Mouse (Mus musculus) hindbrain, embryonic 13.5 days (tissue): ENCODE measurements around the gene B4galt1. TPM values are rescaled to one million over a fixed set of nuclear protein-coding genes. Genes with fewer than 3 reads are reported as not detected.

Source experiments
- ATAC-seq: fragments of 200-750 bp; cut with Nextera tagmentation; 2 replicates; pipeline ENCODE4 v1.8.0; 2017; ENCODE audit warnings: moderate TSS enrichment; ENCODE audit not compliant: low FRiP score
- H3K27ac ChIP-seq: fragments of 300-500 bp; sonication (generic); 2 replicates; pipeline ENCODE4 v1.5.1; 2015; ENCODE audit warnings: inconsistent platforms, mild to moderate bottlenecking, moderate library complexity
- H3K27me3 ChIP-seq: fragments of 300-500 bp; sonication (generic); 2 replicates; pipeline ENCODE4 v1.6.1; 2015; ENCODE audit warnings: mild to moderate bottlenecking, inconsistent platforms
- H3K36me3 ChIP-seq: fragments of 300-500 bp; sonication (generic); 2 replicates; pipeline ENCODE4 v1.6.1; 2015; ENCODE audit warnings: mild to moderate bottlenecking, inconsistent platforms
- H3K4me1 ChIP-seq: fragments of 300-500 bp; sonication (generic); replicated peaks from 2 replicates; pipeline ENCODE4 v1.6.1; 2015; ENCODE audit warnings: inconsistent platforms
- H3K4me2 ChIP-seq: fragments of 300-500 bp; sonication (generic); 2 replicates; pipeline ENCODE4 v1.6.1; 2015; ENCODE audit warnings: inconsistent platforms, mild to moderate bottlenecking, moderate library complexity
- H3K4me3 ChIP-seq: fragments of 300-500 bp; sonication (generic); 2 replicates; pipeline ENCODE4 v1.5.1; 2015; ENCODE audit warnings: mild to moderate bottlenecking, inconsistent platforms
- H3K9ac ChIP-seq: fragments of 300-500 bp; sonication (generic); 2 replicates; pipeline ENCODE4 v1.6.1; 2015; ENCODE audit warnings: mild to moderate bottlenecking, inconsistent platforms
- H3K9me3 ChIP-seq: fragments of 300-500 bp; sonication (generic); 2 replicates; pipeline ENCODE4 v1.6.1; 2016; ENCODE audit warnings: inconsistent platforms
- WGBS: fragments of 180-500 bp; shearing (Covaris S2); methylation state at CpG from one replicate; pipeline ENCODE4 v1.1.7; 2015; 5-methylcytosine and 5-hydroxymethylcytosine counted together
- polyA plus RNA-seq: library from polyadenylated mRNA; unstranded; fragments of >200 nt; fragmentation: Nextera tagmentation; extraction: Ambion mirVana; gene quantifications from 2 replicates; pipeline ENCODE4 v1.2.1, GENCODE M21; 2015

The B4galt1 gene
- polyA plus RNA-seq, 1 experiment from 2014 or later, result 9.6 TPM

DNA sequence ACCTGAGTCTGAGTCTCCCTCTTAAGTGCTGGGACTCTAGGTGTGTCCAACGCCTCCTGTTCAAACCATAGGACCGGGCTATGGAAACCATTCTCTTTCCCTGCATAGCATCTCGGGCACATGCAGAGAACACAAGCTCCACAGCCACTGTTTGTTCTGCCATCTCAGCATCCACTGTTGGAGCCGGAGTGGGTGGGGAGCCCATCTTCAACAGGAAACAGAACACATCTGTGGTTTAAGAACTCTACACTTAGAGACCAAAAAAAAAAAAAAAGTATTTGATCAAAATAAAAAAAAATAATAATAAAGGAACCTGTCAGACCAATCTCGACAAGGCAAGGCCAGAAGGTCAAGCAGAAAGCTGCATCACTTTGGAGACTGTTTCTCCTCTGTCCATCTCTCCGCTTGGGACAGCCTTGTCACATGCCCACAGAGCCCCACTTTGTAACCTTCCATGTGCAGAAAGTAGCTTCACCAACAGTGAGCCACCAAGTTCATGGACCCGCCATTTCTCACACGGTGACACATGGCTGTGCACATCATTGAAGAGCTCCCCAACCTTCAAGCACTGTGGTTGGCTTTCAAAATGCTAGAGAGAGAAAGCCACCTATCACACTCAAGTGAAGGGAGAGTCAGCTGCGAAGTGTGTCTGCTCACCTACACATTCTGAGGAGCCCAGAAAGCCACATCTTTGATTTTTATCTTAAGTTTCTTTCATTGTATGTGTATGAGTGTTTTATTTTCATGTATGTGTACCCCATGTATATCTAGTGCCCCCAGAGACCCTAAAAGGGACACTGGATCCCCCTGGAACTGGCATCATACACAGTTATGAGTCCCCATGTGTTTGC, 20.2 kb downstream of the B4galt1 start:
- ATAC-seq, result no peak
- Histone ChIP-seq H3K9ac (no peak overlapping the region), H3K27me3 (no peaks in the 10 kb centered on the region), H3K4me2 (no peak overlapping the region), H3K4me1 (peaks cover 13% of the 10 kb centered on the region), H3K27ac (no peak overlapping the region), H3K4me3 (no peak overlapping the region), H3K9me3 (no peaks in the 10 kb centered on the region), H3K36me3 (no peaks in the 10 kb centered on the region)
- 94% methylated on average over 9 of the region's 9 CpGs for WGBS

GRCm38 (mm10) chr4:40830530-40830929, 23.3 kb downstream of the B4galt1 start:
- Histone ChIP-seq H3K27ac (no peak overlapping the region), H3K9ac (no peak overlapping the region), H3K4me2 (no peak overlapping the region), H3K4me1 (no peaks in the 10 kb centered on the region), H3K27me3 (no peaks in the 10 kb centered on the region), H3K9me3 (no peaks in the 10 kb centered on the region), H3K4me3 (no peak overlapping the region), H3K36me3 (no peaks in the 10 kb centered on the region)
- 93% methylated on average over 5 of the region's 5 CpGs for WGBS
- no peak for ATAC-seq

DNA sequence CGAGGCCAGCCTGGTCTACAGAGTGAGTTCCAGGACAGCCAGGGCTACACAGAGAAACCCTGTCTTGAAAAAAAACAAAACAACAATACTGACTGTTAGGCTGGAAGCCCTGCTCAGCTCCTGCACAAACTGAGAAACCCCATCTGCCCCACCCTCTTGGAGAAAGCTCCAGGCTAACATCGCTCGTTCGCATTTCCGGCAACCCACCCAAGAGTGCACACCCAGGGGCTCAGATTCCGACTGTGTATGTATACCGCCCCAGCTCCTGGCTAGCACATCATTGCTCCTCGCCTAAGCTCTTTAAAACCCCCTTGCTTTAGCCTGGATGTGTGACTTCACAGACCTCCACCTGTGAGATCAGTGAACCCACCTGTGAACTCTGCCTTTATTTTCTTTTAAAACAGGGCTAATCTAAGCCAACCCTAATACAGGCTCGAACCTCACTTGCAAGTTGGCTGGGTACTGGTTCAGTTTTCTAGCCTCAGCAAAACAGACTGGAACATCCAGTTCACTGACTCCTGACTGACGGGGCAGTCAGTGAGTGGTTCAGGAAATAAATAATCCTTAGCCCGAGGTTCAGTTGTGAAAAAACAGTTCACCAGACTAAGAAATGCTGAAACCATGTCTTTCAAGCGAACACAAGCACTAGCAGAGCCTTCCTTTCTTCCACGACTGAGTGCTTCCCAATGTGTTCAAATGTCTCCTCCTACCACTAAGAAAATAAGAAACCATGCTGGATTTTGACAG, 24.0 kb downstream of the B4galt1 start:
- WGBS, result 86% methylated on average over 13 of the region's 13 CpGs
- Histone ChIP-seq H3K27me3 (no peaks in the 10 kb centered on the region), H3K9ac (no peak overlapping the region), H3K27ac (no peak overlapping the region), H3K9me3 (no peaks in the 10 kb centered on the region), H3K36me3 (no peaks in the 10 kb centered on the region), H3K4me1 (no peaks in the 10 kb centered on the region), H3K4me2 (no peak overlapping the region), H3K4me3 (no peak overlapping the region)
- ATAC-seq, result no peak

DNA sequence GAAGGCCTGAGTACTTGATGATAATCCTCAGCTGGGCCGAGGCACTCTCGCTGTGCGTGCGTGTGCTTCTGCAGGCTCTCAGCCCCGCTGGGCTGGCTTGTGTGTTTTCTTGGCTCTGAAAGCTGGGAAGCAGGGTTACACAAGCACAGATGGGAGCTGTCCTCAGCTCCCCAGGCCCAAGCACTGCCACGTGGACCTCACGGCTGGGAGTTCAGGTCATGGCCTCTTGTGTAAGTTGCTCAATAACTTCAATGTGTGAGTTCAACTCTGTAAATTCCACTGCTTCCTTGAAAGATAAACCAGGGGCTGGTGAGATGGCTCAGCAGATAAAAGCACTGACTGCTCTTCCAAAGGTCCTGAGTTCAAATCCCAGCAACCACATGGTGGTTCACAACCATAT, 24.9 kb downstream of the B4galt1 start:
- Histone ChIP-seq H3K9ac (no peak overlapping the region), H3K4me3 (no peak overlapping the region), H3K4me2 (no peak overlapping the region), H3K36me3 (no peaks in the 10 kb centered on the region), H3K4me1 (no peaks in the 10 kb centered on the region), H3K27me3 (no peaks in the 10 kb centered on the region), H3K9me3 (no peaks in the 10 kb centered on the region), H3K27ac (no peak overlapping the region)
- no peak for ATAC-seq
- WGBS, result 78% methylated on average over 7 of the region's 7 CpGs

- H3K4me3 ChIP-seq, result no peak overlapping the region
- H3K9me3 ChIP-seq, result no peaks in the 10 kb centered on the region
- no peak overlapping the region for H3K9ac ChIP-seq
- WGBS, result 92% methylated on average over 9 of the region's 9 CpGs
- H3K4me2 ChIP-seq, result no peak overlapping the region
- ATAC-seq, result no peak
- H3K4me1 ChIP-seq, result no peaks in the 10 kb centered on the region
- H3K27ac ChIP-seq, result no peak overlapping the region
- H3K36me3 ChIP-seq, result peaks cover 4% of the 10 kb centered on the region; the same call in 1 of the 2 replicates
- no peaks in the 10 kb centered on the region for H3K27me3 ChIP-seq
Observed at GRCm38 (mm10) chr4:40827926-40828325, 25.9 kb downstream of the B4galt1 start.

DNA sequence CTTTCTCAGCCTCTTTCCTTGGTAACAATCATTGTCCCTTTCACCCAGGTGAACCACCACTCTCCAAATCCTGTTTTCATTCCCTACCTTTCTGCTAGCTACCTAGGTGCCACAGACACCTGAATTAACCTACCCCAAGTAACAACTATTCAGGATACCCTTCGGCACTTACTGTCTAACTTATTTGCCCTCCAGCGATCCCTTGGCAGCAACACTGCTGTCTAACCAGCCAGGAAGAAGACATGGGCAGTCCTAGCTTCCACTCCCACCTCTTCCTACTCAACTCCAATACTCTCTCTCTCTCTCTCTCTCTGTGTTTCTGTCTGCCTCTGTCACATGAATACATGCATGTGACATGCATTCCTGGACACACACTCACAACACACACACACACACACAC, 27.0 kb downstream of the B4galt1 start:
- no peaks in the 10 kb centered on the region for H3K9me3 ChIP-seq
- no peak overlapping the region for H3K27ac ChIP-seq
- H3K9ac ChIP-seq, result no peak overlapping the region
- H3K4me1 ChIP-seq, result no peaks in the 10 kb centered on the region
- H3K27me3 ChIP-seq, result no peaks in the 10 kb centered on the region
- 100% methylated on average over 2 of the region's 2 CpGs for WGBS
- H3K4me3 ChIP-seq, result no peak overlapping the region
- H3K4me2 ChIP-seq, result no peak overlapping the region
- no peak for ATAC-seq
- peaks cover 4% of the 10 kb centered on the region; the same call in 1 of the 2 replicates for H3K36me3 ChIP-seq

- Histone ChIP-seq H3K27me3 (no peaks in the 10 kb centered on the region), H3K4me1 (no peaks in the 10 kb centered on the region), H3K4me2 (no peak overlapping the region), H3K27ac (no peak overlapping the region), H3K36me3 (peaks cover 4% of the 10 kb centered on the region; the same call in 1 of the 2 replicates), H3K9ac (no peak overlapping the region), H3K4me3 (no peak overlapping the region), H3K9me3 (no peaks in the 10 kb centered on the region)
- ATAC-seq, result no peak
- 98% methylated on average over 2 of the region's 2 CpGs for WGBS
Observed at GRCm38 (mm10) chr4:40825981-40826380, 27.8 kb downstream of the B4galt1 start.

- H3K9me3 ChIP-seq, result no peaks in the 10 kb centered on the region
- 86% methylated on average over 5 of the region's 5 CpGs for whole genome bisulfite sequencing
- H3K4me1 ChIP-seq, result no peaks in the 10 kb centered on the region
- H3K27ac ChIP-seq, result no peak overlapping the region
- H3K36me3 ChIP-seq, result peaks cover 4% of the 10 kb centered on the region; the same call in 1 of the 2 replicates
- no peak overlapping the region for H3K4me3 ChIP-seq
- no peak for ATAC-seq
- no peak overlapping the region for H3K9ac ChIP-seq
- no peak overlapping the region for H3K4me2 ChIP-seq
- no peaks in the 10 kb centered on the region for H3K27me3 ChIP-seq
Observed at GRCm38 (mm10) chr4:40825146-40825545, 28.7 kb downstream of the B4galt1 start.

- no peak overlapping the region for H3K4me2 ChIP-seq
- no peak overlapping the region for H3K27ac ChIP-seq
- H3K4me1 ChIP-seq, result no peaks in the 10 kb centered on the region
- WGBS, result 95% methylated on average over 7 of the region's 7 CpGs
- no peaks in the 10 kb centered on the region for H3K27me3 ChIP-seq
- H3K9me3 ChIP-seq, result no peaks in the 10 kb centered on the region
- no peak for ATAC-seq
- H3K36me3 ChIP-seq, result peaks cover 4% of the 10 kb centered on the region; the same call in 1 of the 2 replicates
- H3K9ac ChIP-seq, result no peak overlapping the region
- H3K4me3 ChIP-seq, result no peak overlapping the region
Observed at GRCm38 (mm10) chr4:40824505-40824904, 29.3 kb downstream of the B4galt1 start.

DNA sequence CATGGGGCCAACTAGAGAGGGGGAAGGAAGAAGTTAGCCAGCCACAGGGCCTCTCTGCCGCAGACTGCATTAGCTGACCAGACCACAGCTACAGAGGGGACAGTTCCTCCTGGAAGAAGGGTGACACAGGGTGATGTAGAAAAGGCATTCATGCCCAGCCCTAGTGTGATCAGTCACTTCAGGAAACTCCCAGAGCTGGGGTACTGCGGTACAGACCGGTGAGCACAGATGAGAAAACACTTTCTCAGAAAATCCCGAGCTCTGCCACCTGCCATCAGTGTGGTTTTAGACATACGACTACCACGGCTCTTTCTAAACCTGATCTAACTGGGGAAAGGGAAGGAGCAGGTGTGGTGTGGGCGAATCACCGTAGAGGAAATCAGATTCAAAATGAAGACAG, 30.1 kb downstream of the B4galt1 start:
- Histone ChIP-seq H3K9me3 (no peaks in the 10 kb centered on the region), H3K9ac (no peak overlapping the region), H3K4me1 (no peaks in the 10 kb centered on the region), H3K4me3 (no peak overlapping the region), H3K4me2 (no peak overlapping the region), H3K36me3 (peaks cover 4% of the 10 kb centered on the region; the same call in 1 of the 2 replicates), H3K27me3 (no peaks in the 10 kb centered on the region), H3K27ac (no peak overlapping the region)
- WGBS, result 83% methylated on average over 8 of the region's 8 CpGs
- ATAC-seq, result no peak

DNA sequence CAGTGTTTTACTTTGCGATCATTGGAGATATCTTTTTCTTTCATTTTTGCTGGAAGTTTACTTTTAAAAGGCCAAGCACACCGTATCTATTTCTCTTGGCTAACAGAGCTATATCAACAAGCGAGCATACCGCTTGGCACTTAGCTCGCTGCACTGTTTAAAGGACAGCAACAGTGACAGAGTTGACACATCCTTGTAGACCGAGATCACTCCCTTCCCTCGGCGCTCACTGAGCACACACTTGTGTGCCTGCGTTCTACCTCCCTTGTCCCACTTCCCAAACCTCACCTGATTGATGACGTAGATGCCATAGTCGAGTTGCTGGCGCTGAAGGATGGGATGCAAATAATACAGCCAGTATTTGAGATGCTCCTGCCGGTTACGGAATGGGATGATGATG, 30.7 kb downstream of the B4galt1 start:
- Histone ChIP-seq H3K27me3 (no peaks in the 10 kb centered on the region), H3K4me2 (no peak overlapping the region), H3K9ac (no peak overlapping the region), H3K4me1 (no peaks in the 10 kb centered on the region), H3K27ac (no peak overlapping the region), H3K4me3 (no peak overlapping the region), H3K9me3 (no peaks in the 10 kb centered on the region), H3K36me3 (peaks cover 4% of the 10 kb centered on the region; the same call in 1 of the 2 replicates)
- no peak for ATAC-seq
- WGBS, result 94% methylated on average over 14 of the region's 14 CpGs

DNA sequence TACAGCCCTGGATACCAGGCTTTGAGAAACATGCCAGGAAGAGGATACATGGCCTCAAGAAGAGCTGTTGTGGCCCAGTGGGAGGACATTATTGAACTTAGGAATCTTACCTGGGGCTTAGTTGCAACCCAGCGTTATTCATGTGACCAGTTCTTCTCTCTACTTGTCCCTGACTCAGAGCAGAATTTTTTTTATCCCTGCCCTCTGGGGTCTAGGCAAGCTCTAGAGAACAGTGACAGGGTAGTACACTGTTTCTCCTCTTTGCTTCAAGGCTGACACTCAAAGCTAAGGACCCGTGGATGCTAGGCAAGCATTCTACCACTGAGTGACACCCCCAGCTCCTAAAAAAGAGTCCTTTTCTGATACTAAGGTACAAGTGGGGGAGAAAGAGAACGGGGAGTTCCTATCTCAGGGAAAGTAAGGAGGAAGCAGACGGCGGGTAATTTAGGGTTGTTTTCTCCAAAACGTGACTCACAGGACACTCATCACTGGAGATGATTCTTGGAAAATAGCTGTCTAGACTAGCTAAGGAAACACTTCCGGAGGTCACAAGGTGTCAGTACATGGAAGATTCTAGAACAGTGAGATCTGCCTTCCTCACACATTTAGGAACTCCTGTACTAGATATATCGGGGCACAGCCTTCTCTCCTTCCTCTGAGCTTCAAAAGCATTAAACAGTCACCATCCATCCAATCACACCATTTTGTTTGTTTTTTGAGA, 32.3 kb downstream of the B4galt1 start:
- 91% methylated on average over 8 of the region's 8 CpGs for WGBS
- Histone ChIP-seq H3K27ac (no peak overlapping the region), H3K4me1 (no peaks in the 10 kb centered on the region), H3K27me3 (no peaks in the 10 kb centered on the region), H3K9me3 (no peaks in the 10 kb centered on the region), H3K9ac (no peak overlapping the region), H3K36me3 (peaks cover 4% of the 10 kb centered on the region; the same call in 1 of the 2 replicates), H3K4me3 (no peak overlapping the region), H3K4me2 (no peak overlapping the region)
- no peak for ATAC-seq
